Mouse (Mus musculus) adrenal gland, adult 18-20 months (tissue): ENCODE results near the gene Card14. TPM values are rescaled to one million over a fixed set of nuclear protein-coding genes. Genes with fewer than 3 reads are reported as not detected.
"Not testable (repeated sequence)": the region's sequence is repeated elsewhere in the genome, so short reads cannot be mapped to it uniquely, and the experiment has no call there.

ENCODE experiments used
- DNase-seq, 2 experiments: peaks; one replicate each; pipeline ENCODE4 v3.0.0; 2021 to 2022; ENCODE audit warnings: low spot score in 2 of 2
- total RNA-seq, 2 experiments: library from RNA; stranded (reverse); gene quantifications; 1 replicate in 1 of 2; 2 replicates in 1 of 2; pipeline ENCODE4 v1.2.3; 2021

Card14 gene
- total RNA-seq, 2 experiments from 2014 or later, result 0.19 TPM; not detected in 1

DNA sequence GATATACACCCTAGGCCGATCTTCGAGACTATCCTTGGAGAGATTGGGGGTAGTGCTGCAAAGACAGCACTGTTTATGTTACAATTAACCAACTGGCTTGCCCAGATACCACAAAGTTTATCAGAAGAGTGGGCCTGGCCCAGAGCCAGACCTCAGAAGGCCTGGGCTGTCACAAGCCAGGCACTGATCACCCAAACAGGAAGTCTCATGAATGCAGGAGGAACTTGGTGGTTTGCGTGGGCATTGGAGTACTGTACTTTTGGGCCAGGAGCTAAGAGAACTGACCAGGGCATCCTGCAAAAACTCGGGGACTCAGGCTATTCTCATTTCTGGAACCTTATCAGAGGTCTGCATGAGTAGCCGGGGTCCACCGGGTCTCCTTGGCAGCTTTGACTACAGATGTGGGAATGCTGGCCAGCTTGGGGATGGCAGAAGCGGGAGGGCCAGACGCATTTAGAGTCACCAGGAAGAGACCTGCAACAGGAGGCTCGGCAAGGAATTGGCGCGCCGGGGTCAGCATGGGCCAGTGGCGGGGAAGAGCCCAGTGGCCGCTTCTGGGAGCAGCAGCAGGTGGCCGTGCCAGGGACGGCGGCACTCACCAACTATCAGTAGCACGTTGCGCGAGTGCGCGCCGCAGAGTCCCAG is 47.4 kb downstream of the Card14 start:
- DNase-seq, result peak; percentile 31 to 53

- peak; percentile 89 to 92 for DNase-seq
These were observed 48.1 kb downstream of the Card14 start, which contains the start of the genes Sgsh and Slc26a11 for GRCm38 (mm10) chr11:119355443-119356385. Gene Sgsh, minus strand, starts transcription at chr11:119355536. Gene Slc26a11, plus strand, starts transcription at chr11:119355557.

DNA sequence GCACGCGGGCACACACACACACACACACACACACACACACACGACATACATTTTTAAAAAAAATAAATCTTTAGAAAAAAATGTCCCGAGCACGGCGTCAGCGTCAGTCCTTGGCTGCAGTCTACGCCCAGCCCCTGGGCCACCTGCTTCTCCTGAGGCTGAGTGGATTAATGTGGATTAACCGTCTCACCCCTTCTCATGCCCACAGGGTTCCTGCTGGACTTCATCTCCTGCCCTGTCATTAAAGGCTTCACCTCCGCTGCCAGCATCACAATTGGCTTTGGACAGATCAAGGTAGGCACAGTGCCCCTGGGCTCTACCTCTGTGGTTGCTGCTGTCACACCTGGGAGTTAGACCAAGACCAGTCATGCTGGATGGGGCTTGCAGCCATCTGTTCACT is 51.5 kb downstream of the Card14 start:
- no peak for DNase-seq

DNA sequence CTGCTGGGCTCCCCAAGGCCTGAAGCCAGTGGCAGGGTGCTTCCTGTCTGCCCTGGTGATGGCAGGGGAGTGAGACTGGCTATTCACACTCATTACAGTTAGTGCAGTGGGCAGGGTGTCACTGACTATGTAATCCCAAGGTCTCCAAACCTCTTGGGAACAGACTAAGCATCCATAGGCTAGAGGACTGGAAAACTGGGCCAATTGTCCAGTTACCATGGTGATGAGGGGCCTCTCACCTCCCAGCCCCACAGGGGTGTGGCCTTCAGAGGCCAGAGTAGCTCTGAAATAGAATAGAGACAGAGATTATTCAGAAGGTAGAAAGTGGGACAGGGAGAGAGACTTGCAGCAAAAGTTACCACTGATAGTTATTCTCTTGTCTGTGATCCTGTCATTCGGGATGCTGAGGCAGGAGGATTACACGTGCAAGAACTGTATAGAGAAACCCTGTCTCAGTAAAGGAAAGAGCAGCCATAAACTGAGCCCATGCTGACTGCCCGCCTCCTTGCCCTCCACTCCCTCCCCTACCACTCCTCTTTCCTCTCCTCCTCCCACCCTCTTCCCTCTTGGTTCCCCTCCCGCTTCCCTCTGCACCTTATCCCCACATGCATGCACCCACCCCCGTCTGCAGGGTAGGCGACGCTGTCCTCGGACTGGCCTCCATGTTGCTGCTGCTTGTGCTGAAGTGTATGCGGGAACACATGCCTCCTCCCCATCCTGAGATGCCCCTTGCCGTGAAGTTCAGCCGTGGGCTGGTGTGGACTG is 55.4 kb downstream of the Card14 start:
- no peak for DNase-seq

DNA sequence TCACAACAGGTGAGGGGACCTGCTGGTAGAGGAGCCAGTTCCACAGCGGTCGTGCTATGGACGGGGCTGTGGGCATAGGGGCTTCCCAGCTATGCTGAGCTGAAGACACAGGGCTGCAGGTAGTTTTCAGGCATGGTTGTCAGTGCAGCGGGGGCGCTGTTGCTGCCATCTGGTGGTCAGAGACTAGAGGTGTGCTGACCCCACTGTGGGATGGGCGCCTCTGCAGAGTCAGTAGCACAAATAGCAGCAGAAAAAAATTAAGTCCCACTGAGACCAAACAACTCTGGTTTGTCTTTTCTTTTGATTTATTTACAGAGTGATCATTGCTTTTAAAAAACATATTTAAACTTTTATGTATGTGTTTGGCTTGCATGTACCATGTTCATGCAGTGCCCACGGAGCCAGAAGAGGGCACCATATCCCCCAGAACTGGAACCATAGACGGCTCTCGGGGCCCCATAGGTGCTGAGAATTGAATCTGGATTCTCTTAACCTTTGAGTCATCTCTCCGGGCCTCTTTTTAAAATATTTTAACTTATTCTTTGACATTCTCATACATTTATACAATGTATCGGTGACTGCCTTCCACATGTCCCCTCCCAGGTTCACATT is 56.1 kb downstream of the Card14 start:
- DNase-seq, result peak; percentile 63 to 68

- DNase-seq, result no peak
These were observed 67.9 kb downstream of the Card14 start for GRCm38 (mm10) chr11:119375425-119375824.

GRCm38 (mm10) chr11:119377326-119377725 is 69.8 kb downstream of the Card14 start:
- DNase-seq, result no peak

DNA sequence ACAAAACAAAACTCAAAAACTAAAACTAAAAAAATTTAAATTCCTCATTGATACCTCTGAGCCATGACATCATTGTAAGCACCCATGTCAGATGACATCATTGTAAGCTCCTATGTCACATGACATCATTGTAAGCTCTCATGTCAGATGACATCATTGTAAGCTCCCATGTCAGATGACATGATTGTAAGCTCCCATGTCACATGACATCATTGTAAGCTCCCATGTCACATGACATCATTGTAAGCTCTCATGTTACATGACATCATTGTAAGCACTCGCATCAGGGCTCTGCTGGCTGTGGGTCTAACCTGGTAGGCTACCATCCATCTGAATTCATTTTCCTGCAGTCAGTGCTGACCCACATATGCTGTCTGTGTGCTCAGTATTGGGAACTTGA is 71.0 kb downstream of the Card14 start:
- DNase-seq, result no peak

GRCm38 (mm10) chr11:119381631-119382337 is 74.2 kb downstream of the Card14 start:
- DNase-seq, result no peak

DNA sequence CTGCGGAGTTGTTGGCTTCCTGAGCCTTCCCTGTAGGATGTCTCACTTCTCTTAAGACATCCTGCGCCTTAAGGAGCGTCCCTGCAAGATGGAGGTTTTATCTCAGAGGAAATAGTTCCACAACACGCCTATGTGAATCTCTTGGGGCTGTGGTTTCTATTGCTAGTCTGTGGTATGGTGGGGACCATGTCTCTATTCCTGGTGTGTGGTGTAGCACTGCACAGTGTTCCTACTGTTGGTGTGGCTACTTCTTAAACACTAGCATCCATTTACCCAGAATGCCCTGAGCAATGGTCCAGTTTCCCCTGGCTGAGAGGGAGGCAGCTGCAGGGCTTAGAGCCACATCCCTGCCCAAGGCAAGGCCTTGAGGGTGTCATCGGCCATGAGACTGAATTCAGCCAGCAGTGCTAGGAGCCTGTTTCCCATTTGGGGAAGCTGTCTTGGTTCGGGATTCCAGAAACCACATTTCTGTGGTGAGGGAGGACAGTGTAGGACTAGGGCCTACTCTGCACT is 74.8 kb downstream of the Card14 start:
- no peak for DNase-seq

- DNase-seq, result no peak
These were observed 77.3 kb downstream of the Card14 start for GRCm38 (mm10) chr11:119384904-119385303.

- DNase-seq, result no peak
These were observed 78.7 kb downstream of the Card14 start for GRCm38 (mm10) chr11:119386306-119386705.

DNA sequence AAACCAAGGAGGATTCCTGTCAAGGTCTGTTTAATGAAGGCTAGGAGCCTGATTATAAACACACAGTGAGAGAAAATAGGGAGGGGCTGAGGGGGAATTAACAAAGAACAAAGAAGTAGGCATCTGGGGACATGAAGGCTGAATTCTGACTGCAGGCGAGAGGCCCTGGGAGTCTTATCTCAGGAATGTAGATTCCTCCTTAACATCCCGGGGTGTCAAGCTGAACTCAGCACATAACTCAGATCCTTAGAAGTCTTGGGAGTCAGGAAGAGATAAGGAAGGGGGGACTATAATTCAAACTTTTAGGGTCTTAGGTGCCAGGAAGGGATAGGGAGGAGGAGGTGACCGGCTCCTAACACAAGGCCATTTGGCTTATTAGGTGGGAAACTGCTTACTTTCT is 79.7 kb downstream of the Card14 start:
- DNase-seq, result not testable (repeated sequence)

- DNase-seq, result peak; percentile 80 to 82
These were observed 82.3 kb downstream of the Card14 start for GRCm38 (mm10) chr11:119389851-119390270.

GRCm38 (mm10) chr11:119390271-119391231 is 83.0 kb downstream of the Card14 start:
- peak; percentile 69 to 74 for DNase-seq

GRCm38 (mm10) chr11:119391386-119392000 is 83.9 kb downstream of the Card14 start:
- peak in 1 of 2 experiments; percentile 11 for DNase-seq

- peak; percentile 67 for DNase-seq
These were observed 84.5 kb downstream of the Card14 start for GRCm38 (mm10) chr11:119392001-119392614.
